Mouse (Mus musculus) ZHBTc4 (cell line): ENCODE data around the gene Gm20509.
A peak's percentile ranks its signal among the peaks of the same experiment; 100 is the strongest.
"Not testable (repeated sequence)": the region's sequence is repeated elsewhere in the genome, so short reads cannot be mapped to it uniquely, and the experiment has no call there.

ENCODE experiments used
- DNase-seq: peaks from one replicate; pipeline ENCODE4 v3.0.0-alpha.2; 2011; ENCODE audit warnings: low read depth, low spot score

The Gm20509 gene

GRCm38 (mm10) chr9:73101536-73101935 is 734 bp upstream of the Gm20509 start, which contains the start of gene Khdc3:
Khdc3 (plus strand) TSS chr9:73101836.
- DNase-seq, result no peak

- DNase-seq, result no peak
These were observed 1.0 kb downstream of the Gm20509 start for GRCm38 (mm10) chr9:73103159-73103879.

- no peak for DNase-seq
These were observed 1.6 kb downstream of the Gm20509 start for GRCm38 (mm10) chr9:73103880-73104198.

- no peak for DNase-seq
These were observed 2.9 kb downstream of the Gm20509 start for GRCm38 (mm10) chr9:73105141-73105540.

GRCm38 (mm10) chr9:73105771-73106170 is 3.5 kb downstream of the Gm20509 start:
- no peak for DNase-seq

- peak; percentile 97 for DNase-seq
These were observed 10.9 kb downstream of the Gm20509 start, which contains the start of gene Rsl24d1 for GRCm38 (mm10) chr9:73112919-73113906. Rsl24d1 (plus strand) TSS chr9:73113426.

GRCm38 (mm10) chr9:73116704-73117103 is 14.4 kb downstream of the Gm20509 start:
- DNase-seq, result not testable (repeated sequence)

GRCm38 (mm10) chr9:73118012-73118411 is 15.7 kb downstream of the Gm20509 start:
- no peak for DNase-seq

- DNase-seq, result peak; percentile 71
These were observed 19.5 kb downstream of the Gm20509 start for GRCm38 (mm10) chr9:73121735-73122134.

GRCm38 (mm10) chr9:73125043-73125570 is 22.8 kb downstream of the Gm20509 start:
- DNase-seq, result peak; percentile 81

- DNase-seq, result peak; percentile 25
These were observed 25.2 kb downstream of the Gm20509 start for GRCm38 (mm10) chr9:73127457-73127856.

- peak; percentile 14 for DNase-seq
These were observed 27.6 kb downstream of the Gm20509 start for GRCm38 (mm10) chr9:73129875-73130274.

GRCm38 (mm10) chr9:73130529-73130928 is 28.3 kb downstream of the Gm20509 start:
- no peak for DNase-seq

- DNase-seq, result no peak
These were observed 35.1 kb downstream of the Gm20509 start for GRCm38 (mm10) chr9:73137341-73137886.

- DNase-seq, result no peak
These were observed 52.1 kb downstream of the Gm20509 start for GRCm38 (mm10) chr9:73154347-73154746.

- DNase-seq, result peak; percentile 41
These were observed 55.7 kb downstream of the Gm20509 start for GRCm38 (mm10) chr9:73157968-73158367.

- DNase-seq, result peak; percentile 68
These were observed 57.0 kb downstream of the Gm20509 start for GRCm38 (mm10) chr9:73159265-73159664.

- peak; percentile 90 for DNase-seq
These were observed 60.5 kb downstream of the Gm20509 start for GRCm38 (mm10) chr9:73162571-73163333.

- DNase-seq, result no peak
These were observed 63.4 kb downstream of the Gm20509 start for GRCm38 (mm10) chr9:73165631-73166030.
